Mouse (Mus musculus) frontal cortex, postnatal 36 days (tissue): ENCODE results near the gene Acrbp.

Source experiments
- DNase-seq, 2 experiments: peaks; one replicate each; pipeline ENCODE4 v3.0.0; 2022; ENCODE audit warnings: low spot score in 2 of 2

Acrbp gene

GRCm38 (mm10) chr6:125099421-125099971 lies 50.0 kb downstream of the Acrbp start:
- DNase-seq = peak; percentile 25 to 31

DNA sequence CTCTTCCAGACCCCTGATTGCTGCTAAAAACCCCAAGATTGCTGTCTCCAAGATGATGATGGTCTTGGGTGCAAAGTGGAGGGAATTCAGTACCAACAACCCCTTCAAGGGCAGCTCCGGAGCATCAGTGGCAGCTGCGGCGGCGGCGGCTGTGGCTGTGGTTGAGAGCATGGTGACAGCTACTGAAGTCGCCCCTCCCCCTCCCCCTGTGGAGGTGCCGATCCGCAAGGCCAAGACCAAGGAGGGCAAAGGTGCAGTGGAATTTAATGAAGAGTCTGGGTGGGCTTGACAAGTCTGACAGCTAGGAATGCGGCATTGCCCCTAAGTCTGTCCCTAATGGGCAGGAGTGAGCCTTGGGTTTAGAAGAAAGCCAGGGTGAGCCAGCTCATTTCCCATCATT lies 52.0 kb downstream of the Acrbp start:
- DNase-seq = no peak

GRCm38 (mm10) chr6:125104223-125104622 lies 54.7 kb downstream of the Acrbp start:
- DNase-seq = no peak

GRCm38 (mm10) chr6:125107705-125108104 lies 58.2 kb downstream of the Acrbp start:
- DNase-seq = no peak

GRCm38 (mm10) chr6:125109371-125109770 lies 59.9 kb downstream of the Acrbp start:
- no peak for DNase-seq

GRCm38 (mm10) chr6:125110927-125111326 lies 61.4 kb downstream of the Acrbp start:
- peak in 1 of 2 experiments; percentile 39 for DNase-seq

DNA sequence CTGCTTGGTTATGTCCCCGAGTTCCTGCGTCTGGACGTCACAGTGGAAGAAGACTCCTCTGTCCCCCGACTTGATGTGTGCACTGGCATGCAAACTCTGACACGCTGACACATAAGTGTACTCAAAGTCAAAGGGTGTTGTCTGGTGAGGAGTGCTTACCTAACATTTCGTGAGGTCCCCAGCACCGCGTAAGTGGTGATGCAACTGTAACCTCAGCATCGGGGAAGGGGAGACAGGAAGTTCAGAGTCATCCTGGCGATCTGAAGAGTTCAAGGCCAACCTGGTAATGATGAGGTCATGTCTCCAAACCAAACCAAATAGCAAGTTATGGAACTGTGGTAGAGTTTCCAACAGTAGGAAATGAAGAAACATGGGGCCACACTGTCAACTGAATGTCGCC lies 63.1 kb downstream of the Acrbp start:
- DNase-seq = no peak
